Mouse (Mus musculus): ENCODE measurements around the gene Ttc19.

GRCm38 (mm10) chr11:62247759-62248400, 33.4 kb upstream of the Ttc19 start:
- TF ChIP-seq CTCF (IDR thresholded peaks at IDR 0.05; ENCODE audit: low read depth, low read length) (no peak), GATA1 (IDR thresholded peaks at IDR 0.05; ENCODE audit: borderline replicate concordance, low read length) (no peak)

Data from G1E (cell line).